Mouse (Mus musculus) heart, embryonic 13.5 days (tissue): ENCODE results near the gene Mfng. TPM values are rescaled to one million over a fixed set of nuclear protein-coding genes. Genes with fewer than 3 reads are reported as not detected.

Experiments
- ATAC-seq: fragments of 200-750 bp; cut with Nextera tagmentation; 2 replicates; pipeline ENCODE4 v1.8.0; 2017; ENCODE audit warnings: moderate TSS enrichment; ENCODE audit not compliant: insufficient number of reproducible peaks, low FRiP score, low TSS enrichment; ENCODE audit errors: extremely low read depth
- H3K27ac ChIP-seq: fragments of 300-500 bp; sonication (generic); replicated peaks from 2 replicates; pipeline ENCODE4 v1.5.1; 2015; ENCODE audit warnings: moderate library complexity, mild to moderate bottlenecking, inconsistent platforms
- H3K27me3 ChIP-seq: fragments of 300-500 bp; sonication (generic); replicated peaks from 2 replicates; pipeline ENCODE4 v1.6.1; 2015; ENCODE audit warnings: mild to moderate bottlenecking, inconsistent platforms
- H3K36me3 ChIP-seq: fragments of 300-500 bp; sonication (generic); 2 replicates; pipeline ENCODE4 v1.6.1; 2015; ENCODE audit warnings: mild to moderate bottlenecking, inconsistent platforms
- H3K4me1 ChIP-seq: fragments of 300-500 bp; sonication (generic); 2 replicates; pipeline ENCODE4 v1.6.1; 2015; ENCODE audit warnings: inconsistent platforms
- H3K4me2 ChIP-seq: fragments of 300-500 bp; sonication (generic); 2 replicates; pipeline ENCODE4 v1.6.1; 2015; ENCODE audit warnings: inconsistent platforms, mild to moderate bottlenecking, moderate library complexity
- H3K4me3 ChIP-seq: fragments of 300-500 bp; sonication (generic); 2 replicates; pipeline ENCODE4 v1.5.1; 2015; ENCODE audit warnings: moderate library complexity, mild to moderate bottlenecking, inconsistent platforms
- H3K9ac ChIP-seq: fragments of 300-500 bp; sonication (generic); 2 replicates; pipeline ENCODE4 v1.6.1; 2015; ENCODE audit warnings: inconsistent platforms, mild to moderate bottlenecking, moderate library complexity
- H3K9me3 ChIP-seq: fragments of 300-500 bp; sonication (generic); 2 replicates; pipeline ENCODE4 v1.6.1; 2016; ENCODE audit warnings: inconsistent platforms
- WGBS: fragments of 180-500 bp; shearing (Covaris S2); methylation state at CpG from one replicate; pipeline ENCODE4 v1.1.7; 2015; ENCODE audit warnings: mixed read lengths; 5-methylcytosine and 5-hydroxymethylcytosine counted together
- polyA plus RNA-seq: library from polyadenylated mRNA; unstranded; fragments of >200 nt; fragmentation: Nextera tagmentation; extraction: Ambion mirVana; gene quantifications from 2 replicates; pipeline ENCODE4 v1.2.1, GENCODE M21; 2015

Mfng gene
- polyA plus RNA-seq, 1 experiment from 2014 or later: 15.8 TPM

DNA sequence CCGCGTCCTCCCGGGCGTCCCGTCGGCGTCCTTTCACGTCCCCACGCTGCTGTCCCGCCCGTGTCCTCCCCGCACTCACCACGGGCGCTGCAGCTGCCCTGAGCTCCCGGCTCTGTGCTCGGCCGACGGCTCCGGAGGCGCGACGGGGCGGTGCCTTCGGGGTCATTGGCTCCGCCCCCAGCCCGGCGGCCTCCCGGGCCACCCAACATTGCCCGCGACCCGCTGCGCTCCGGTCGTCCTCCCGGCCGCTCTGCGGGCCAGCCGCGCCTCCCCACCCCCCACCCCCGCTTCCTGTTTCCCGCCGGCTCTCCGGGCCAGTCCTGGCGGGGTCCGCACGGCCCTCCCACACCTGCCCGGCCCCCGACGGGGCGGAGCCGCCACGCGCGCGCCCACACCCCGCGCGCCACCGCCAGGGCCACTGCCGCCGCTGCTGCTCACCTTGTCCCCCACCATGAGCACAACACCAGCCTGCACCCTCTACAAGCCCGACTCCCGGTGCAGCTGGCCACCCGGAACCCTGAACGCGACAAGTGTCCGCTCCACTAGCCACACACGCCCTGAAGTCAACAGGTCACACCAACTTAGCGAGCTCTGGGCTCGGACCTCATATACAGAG is 29.6 kb upstream of the Mfng start, which contains the start of gene Card10:
Card10 (minus strand) TSS at position 267 of the 616 bp plus-strand sequence.
- Histone ChIP-seq H3K4me3 (peak within 1 kb of the TSS; percentile 75), H3K4me2 (peak within 1 kb of the TSS; percentile 95), H3K4me1 (peaks cover 50% of the 10 kb centered on the region), H3K27ac (peak within 1 kb of the TSS; percentile 84), H3K36me3 (peaks cover 4% of the 10 kb centered on the region; the same call in 1 of the 2 replicates), H3K27me3 (peaks cover 65% of the 10 kb centered on the region), H3K9me3 (no peaks in the 10 kb centered on the region), H3K9ac (peak within 1 kb of the TSS; percentile 88)
- peak; percentile 51; the same call in 1 of the 2 replicates for ATAC-seq
- WGBS: under 1% methylated on average over 70 of the region's 70 CpGs

DNA sequence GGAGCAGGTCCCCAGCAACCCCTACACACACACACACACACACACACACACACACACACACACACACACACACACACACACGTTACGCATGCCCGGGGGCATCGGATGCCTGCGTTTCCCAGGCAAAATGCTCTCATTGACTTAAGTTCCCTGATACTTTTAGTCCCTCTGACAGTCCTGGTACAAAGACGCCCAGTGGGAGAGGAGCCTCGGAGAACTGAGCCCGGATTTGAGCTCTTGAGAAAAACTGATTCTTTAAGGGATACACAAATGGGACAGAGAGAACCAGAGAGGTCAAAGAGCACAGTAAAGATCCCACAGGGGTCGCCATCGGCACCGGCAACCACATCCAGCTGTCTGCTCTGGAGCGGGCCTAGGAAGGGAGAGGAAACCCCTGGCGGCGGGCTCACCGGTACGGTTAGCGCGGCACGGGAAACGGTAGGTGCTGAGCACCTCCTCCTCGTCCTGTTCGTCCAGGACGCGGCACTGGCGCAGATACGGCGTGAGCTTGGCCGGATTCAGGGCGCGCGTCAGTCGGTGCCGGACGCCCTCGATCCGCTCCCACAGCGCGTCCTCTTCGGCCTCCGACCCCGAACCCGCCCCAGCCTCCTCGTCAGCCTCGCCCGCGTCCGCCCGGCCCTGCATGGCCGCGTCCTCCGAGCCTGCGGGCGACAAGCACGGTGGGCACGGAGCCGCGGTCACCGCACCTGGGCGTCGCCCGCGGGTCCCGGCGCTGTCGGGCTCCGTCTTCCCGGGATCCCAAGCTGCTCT is 28.9 kb upstream of the Mfng start:
- peaks cover 65% of the 10 kb centered on the region for H3K27me3 ChIP-seq
- ATAC-seq: no peak
- peak overlapping the region; percentile 75 for H3K4me3 ChIP-seq
- WGBS: 7% methylated on average over 56 of the region's 67 CpGs
- no peaks in the 10 kb centered on the region for H3K9me3 ChIP-seq
- peak overlapping the region; percentile 84 for H3K27ac ChIP-seq
- peak overlapping the region; percentile 88 for H3K9ac ChIP-seq
- H3K4me1 ChIP-seq: peaks cover 48% of the 10 kb centered on the region
- peaks cover 4% of the 10 kb centered on the region; the same call in 1 of the 2 replicates for H3K36me3 ChIP-seq
- H3K4me2 ChIP-seq: peak overlapping the region; percentile 95

DNA sequence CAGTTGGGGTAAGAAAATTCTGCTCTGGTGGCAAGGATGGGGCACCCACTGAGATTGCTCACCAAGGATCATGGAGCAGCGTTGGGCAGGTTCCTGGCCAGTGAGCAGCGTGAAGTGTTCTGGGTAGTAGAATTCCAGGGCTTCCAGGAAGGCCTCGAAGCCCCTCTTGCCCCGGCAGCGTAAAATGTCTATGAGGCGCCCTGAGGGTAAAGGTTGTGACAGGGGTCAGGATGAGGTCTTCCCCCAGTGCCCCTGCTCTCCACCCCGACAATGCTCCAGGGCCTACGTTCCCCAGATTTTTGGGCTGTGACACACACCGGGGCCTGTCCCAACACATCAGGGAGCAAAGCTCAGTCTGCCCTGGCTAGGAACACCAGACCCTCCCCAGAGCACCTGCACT is 28.3 kb upstream of the Mfng start:
- peaks cover 4% of the 10 kb centered on the region; the same call in 1 of the 2 replicates for H3K36me3 ChIP-seq
- WGBS: 75% methylated on average over 9 of the region's 9 CpGs
- no peak for ATAC-seq
- peak overlapping the region; percentile 88 for H3K9ac ChIP-seq
- peaks cover 68% of the 10 kb centered on the region for H3K27me3 ChIP-seq
- peak overlapping the region; percentile 75 for H3K4me3 ChIP-seq
- no peak overlapping the region for H3K27ac ChIP-seq
- H3K9me3 ChIP-seq: no peaks in the 10 kb centered on the region
- H3K4me1 ChIP-seq: peaks cover 44% of the 10 kb centered on the region
- peak overlapping the region; percentile 95 for H3K4me2 ChIP-seq

DNA sequence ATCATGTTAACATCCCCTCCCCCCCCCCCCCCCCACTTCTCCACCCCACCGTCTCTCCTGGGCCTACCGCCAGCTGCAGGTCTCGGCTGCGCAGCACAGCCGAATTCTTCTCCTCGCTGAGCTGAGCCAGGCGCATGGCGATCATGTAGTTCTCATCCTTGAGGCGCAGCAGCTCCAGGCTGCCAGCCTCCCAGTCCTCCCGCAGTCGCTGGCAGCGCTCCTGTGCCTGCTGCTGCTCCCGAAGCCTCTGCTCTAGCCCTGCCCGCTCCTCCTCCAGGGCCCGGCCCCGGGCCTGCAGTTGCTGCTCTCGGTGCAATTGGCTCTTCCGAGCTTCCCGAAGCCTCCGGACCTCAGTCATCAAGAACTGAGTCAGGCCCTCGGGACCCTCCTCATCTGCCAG is 25.8 kb upstream of the Mfng start:
- Histone ChIP-seq H3K4me2 (peak overlapping the region; percentile 4; the same call in 1 of the 2 replicates), H3K4me3 (no peak overlapping the region), H3K9me3 (no peaks in the 10 kb centered on the region), H3K27me3 (peaks cover 64% of the 10 kb centered on the region), H3K4me1 (peaks cover 50% of the 10 kb centered on the region), H3K36me3 (peaks cover 4% of the 10 kb centered on the region; the same call in 1 of the 2 replicates), H3K27ac (no peak overlapping the region), H3K9ac (0 out of 2 replicates have a peak overlapping the region, but pooled peaks have one; percentile 17)
- WGBS: 44% methylated on average over 21 of the region's 21 CpGs
- no peak for ATAC-seq

DNA sequence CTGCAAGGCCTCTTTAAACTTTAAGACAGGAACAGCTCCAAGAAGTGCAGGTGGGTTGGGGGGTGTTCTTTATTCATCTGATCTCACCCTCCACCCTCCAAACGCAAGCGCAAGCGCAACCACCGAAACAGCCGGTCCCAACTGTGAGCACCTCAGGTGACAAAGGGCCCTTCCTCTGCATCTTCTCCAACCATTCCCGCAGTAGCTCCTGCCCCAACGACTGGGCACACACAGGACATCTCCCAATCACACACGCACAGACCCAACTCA is 23.7 kb upstream of the Mfng start:
- Histone ChIP-seq H3K4me1 (peaks cover 30% of the 10 kb centered on the region), H3K4me2 (no peak overlapping the region)
- WGBS: 73% methylated on average over 8 of the region's 8 CpGs

DNA sequence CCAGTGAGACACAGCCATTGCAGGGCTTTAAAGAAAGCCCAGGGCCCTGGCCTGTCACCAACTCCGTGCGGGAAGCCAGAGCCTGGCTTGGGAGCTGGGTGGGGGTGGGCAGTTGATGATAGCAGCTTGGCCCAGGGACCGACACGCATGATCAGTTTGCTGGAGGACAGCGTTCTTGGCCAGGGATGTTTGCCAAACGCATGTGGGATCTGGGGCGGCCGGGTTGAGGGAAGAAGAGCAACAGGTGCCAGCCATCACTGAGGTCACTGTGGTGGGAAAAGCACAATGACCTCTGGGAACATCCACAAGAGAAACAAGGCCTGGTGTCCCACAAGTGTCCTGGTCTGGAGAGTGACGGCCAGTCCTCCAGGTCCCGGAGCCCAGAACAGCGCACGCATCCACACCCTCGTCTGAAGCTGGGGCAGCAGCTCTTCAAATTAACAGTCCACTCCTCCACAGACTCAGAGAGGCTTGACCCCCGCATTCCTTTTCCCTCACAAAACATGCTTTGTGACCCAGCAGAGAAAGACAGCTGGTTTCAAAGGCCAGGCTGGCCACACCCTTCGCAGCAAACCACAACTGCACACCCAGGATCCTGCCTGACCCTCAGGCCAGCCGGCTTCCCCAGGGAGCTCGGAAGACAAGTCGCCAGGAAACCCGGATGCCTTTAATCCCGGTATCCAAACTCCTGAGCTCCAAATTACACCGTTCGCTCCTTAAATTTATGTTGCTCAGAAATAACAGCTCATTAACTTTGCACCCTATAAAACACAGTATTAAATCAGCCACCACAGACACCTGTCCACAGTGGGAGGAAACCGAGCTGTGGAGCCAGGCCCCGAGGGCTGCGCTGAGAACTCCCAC is 23.2 kb upstream of the Mfng start:
- 45% methylated on average over 25 of the region's 25 CpGs for WGBS
- no peak for ATAC-seq
- peaks cover 45% of the 10 kb centered on the region for H3K27me3 ChIP-seq

More for the DNA sequence above, 23.7 kb upstream of the Mfng start:
- H3K27ac ChIP-seq: no peak overlapping the region
- no peaks in the 10 kb centered on the region for H3K9me3 ChIP-seq
- H3K4me3 ChIP-seq: no peak overlapping the region
- H3K9ac ChIP-seq: no peak overlapping the region
- peaks cover 49% of the 10 kb centered on the region for H3K27me3 ChIP-seq
- ATAC-seq: no peak
- peaks cover 4% of the 10 kb centered on the region; the same call in 1 of the 2 replicates for H3K36me3 ChIP-seq

DNA sequence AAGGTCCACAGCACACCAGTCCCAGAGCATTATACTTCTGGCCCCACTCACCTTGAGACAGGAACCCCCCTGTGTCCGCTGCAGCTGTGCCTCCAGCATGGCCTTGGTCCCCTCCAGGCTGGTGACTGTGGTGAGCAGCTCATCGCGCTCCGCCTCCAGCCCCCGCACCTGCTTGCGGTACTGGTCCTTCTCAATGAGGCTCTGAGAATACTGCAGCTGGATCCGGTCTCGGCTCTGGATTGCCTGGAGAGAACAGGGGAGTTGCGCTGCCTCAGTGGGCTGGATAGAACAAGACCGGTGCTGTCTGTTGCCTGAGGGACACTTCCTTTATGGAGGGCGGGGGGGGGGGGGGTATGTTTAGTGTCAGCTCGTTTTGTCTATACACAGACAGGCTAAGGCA is 17.7 kb upstream of the Mfng start:
- H3K4me3 ChIP-seq: no peak overlapping the region
- H3K4me1 ChIP-seq: peaks cover 43% of the 10 kb centered on the region
- H3K9ac ChIP-seq: no peak overlapping the region
- peaks cover 14% of the 10 kb centered on the region; the same call in 1 of the 2 replicates for H3K27me3 ChIP-seq
- H3K36me3 ChIP-seq: peaks cover 5% of the 10 kb centered on the region
- no peak overlapping the region for H3K4me2 ChIP-seq
- H3K9me3 ChIP-seq: no peaks in the 10 kb centered on the region
- 82% methylated on average over 12 of the region's 12 CpGs for WGBS
- H3K27ac ChIP-seq: peak overlapping the region; percentile 74
- ATAC-seq: no peak

More for the DNA sequence above, 23.2 kb upstream of the Mfng start:
- peaks cover 4% of the 10 kb centered on the region; the same call in 1 of the 2 replicates for H3K36me3 ChIP-seq
- H3K9me3 ChIP-seq: no peaks in the 10 kb centered on the region
- peak overlapping the region; percentile 24; the same call in 1 of the 2 replicates for H3K27ac ChIP-seq
- no peak overlapping the region for H3K4me3 ChIP-seq
- H3K4me2 ChIP-seq: no peak overlapping the region
- H3K9ac ChIP-seq: peak overlapping the region; percentile 60
- H3K4me1 ChIP-seq: peaks cover 24% of the 10 kb centered on the region

DNA sequence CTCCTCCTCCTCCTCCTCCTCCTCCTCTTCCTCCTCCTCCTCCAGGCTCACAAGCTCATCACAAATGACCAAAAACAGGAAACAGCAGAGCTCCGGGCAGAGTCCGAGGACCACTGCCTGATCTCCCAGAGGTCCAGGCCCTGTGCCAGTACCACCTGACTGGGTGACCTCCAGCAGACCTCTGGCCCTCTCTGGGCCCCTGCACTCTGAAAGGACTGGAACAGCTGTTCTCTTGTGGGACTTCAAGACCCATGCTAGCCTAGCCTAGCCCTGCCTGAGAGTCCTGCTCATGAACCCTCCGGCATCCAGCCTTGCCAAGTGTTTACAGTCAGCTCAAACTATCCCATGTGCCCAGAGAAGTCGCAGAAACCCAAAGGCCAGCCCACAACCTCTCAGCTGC is 17.2 kb upstream of the Mfng start:
- H3K4me3 ChIP-seq: no peak overlapping the region
- H3K4me2 ChIP-seq: no peak overlapping the region
- H3K4me1 ChIP-seq: peaks cover 42% of the 10 kb centered on the region
- H3K36me3 ChIP-seq: peaks cover 5% of the 10 kb centered on the region
- peak overlapping the region; percentile 83 for H3K27ac ChIP-seq
- H3K9me3 ChIP-seq: no peaks in the 10 kb centered on the region
- peak; percentile 15; the same call in 1 of the 2 replicates for ATAC-seq
- WGBS: 40% methylated on average over 4 of the region's 4 CpGs
- peaks cover 14% of the 10 kb centered on the region; the same call in 1 of the 2 replicates for H3K27me3 ChIP-seq
- peak overlapping the region; percentile 58 for H3K9ac ChIP-seq

DNA sequence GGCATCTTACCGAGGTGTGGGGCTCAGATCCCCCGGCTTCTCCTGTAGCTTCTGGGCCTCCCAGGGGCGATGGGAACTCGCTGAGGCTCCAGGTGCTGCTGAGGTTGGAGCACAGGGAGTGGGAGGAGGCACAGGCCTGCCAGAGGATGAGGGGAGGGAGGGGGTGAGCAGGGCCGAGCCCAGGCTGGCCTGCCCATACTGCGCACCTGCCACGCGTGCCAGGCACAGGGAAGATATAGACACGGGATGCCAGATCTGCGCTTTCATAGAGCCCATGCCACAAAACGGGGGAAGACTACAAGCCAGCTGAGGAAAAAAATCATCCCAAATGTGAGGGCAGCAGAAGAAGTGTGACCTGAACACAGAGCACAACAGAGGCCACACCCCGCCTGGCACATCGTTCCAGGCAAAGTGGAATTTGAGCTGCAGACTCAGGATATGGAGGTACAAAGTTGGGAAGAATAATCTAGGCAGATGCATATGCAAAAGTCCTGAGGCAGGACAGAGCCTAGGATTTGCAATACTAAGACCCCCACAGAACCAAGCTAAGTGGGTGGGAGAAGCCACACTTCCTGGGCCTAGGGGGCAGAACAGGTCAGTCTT is 16.5 kb upstream of the Mfng start:
- Histone ChIP-seq H3K4me1 (peaks cover 38% of the 10 kb centered on the region), H3K27me3 (peaks cover 10% of the 10 kb centered on the region; the same call in 1 of the 2 replicates), H3K4me2 (no peak overlapping the region), H3K9ac (no peak overlapping the region), H3K36me3 (peaks cover 5% of the 10 kb centered on the region), H3K27ac (peak overlapping the region; percentile 83), H3K4me3 (no peak overlapping the region), H3K9me3 (no peaks in the 10 kb centered on the region)
- 83% methylated on average over 13 of the region's 13 CpGs for WGBS
- ATAC-seq: no peak

DNA sequence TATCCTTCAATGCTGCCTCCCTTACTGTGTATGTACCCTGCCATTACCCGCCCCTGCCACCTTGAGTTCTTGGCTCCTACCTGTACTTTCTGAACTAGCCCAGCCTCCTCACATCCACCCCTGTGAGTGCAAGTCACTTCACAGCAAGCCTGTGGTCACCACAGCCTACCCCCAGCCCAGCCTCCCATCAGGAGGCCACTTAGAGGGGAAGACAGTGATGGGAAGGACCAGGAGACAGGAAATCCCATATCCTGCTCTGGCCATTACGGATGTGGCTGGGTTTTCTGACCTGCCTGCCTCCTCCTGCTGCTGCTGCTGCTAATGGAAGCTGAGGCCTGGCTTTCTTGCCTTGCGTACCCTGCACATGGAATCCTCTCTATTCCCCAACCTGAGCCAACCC is 14.8 kb upstream of the Mfng start:
- Histone ChIP-seq H3K4me3 (no peak overlapping the region), H3K27ac (peak overlapping the region; percentile 83), H3K9me3 (no peaks in the 10 kb centered on the region), H3K36me3 (peaks cover 5% of the 10 kb centered on the region), H3K4me1 (peaks cover 38% of the 10 kb centered on the region), H3K27me3 (0 out of 2 replicates have a peak, but pooled peaks cover 4% of the 10 kb centered on the region), H3K9ac (0 out of 2 replicates have a peak overlapping the region, but pooled peaks have one; percentile 24), H3K4me2 (no peak overlapping the region)
- no peak for ATAC-seq
- 51% methylated on average over 3 of the region's 3 CpGs for WGBS
